Mouse (Mus musculus): ENCODE data around the gene Sarm1. TPM values are rescaled to one million over a fixed set of nuclear protein-coding genes. Genes with fewer than 3 reads are reported as not detected.

The Sarm1 gene
- polyA plus RNA-seq, 1 experiment from 2014 or later = 6.0 TPM

GRCm38 (mm10) chr11:78447168-78447567 lies 50.4 kb downstream of the Sarm1 start:
- WGBS = 82% methylated on average over 3 of the region's 3 CpGs
- DNase-seq (ENCODE audit: low spot score) = no peak
- Histone ChIP-seq H3K27ac (replicated peaks) (no peak overlapping the region), H3K9me3 (no peaks in the 10 kb centered on the region), H3K4me1 (no peaks in the 10 kb centered on the region), H3K36me3 (replicated peaks) (no peaks in the 10 kb centered on the region), H3K4me3 (no peak overlapping the region), H3K27me3 (replicated peaks; ENCODE audit: low read depth, poor library complexity, severe bottlenecking) (no peaks in the 10 kb centered on the region)

- no peaks in the 10 kb centered on the region; the same call in 1 of the 2 replicates for H3K9me3 ChIP-seq
- no peaks in the 10 kb centered on the region for H3K4me1 ChIP-seq
- H3K27ac ChIP-seq (replicated peaks) = no peak overlapping the region
- WGBS = 87% methylated on average over 5 of the region's 5 CpGs
- H3K36me3 ChIP-seq (replicated peaks) = no peaks in the 10 kb centered on the region
- no peak overlapping the region for H3K4me3 ChIP-seq
- H3K27me3 ChIP-seq (replicated peaks; ENCODE audit: low read depth, poor library complexity, severe bottlenecking) = no peaks in the 10 kb centered on the region
- DNase-seq (ENCODE audit: low spot score) = no peak
These were observed 54.4 kb downstream of the Sarm1 start for GRCm38 (mm10) chr11:78443115-78443514.

GRCm38 (mm10) chr11:78438399-78438930 lies 59.1 kb downstream of the Sarm1 start:
- Histone ChIP-seq H3K27me3 (replicated peaks; ENCODE audit: low read depth, poor library complexity, severe bottlenecking) (no peaks in the 10 kb centered on the region; the same call in 1 of the 2 replicates), H3K9me3 (no peaks in the 10 kb centered on the region; the same call in 1 of the 2 replicates), H3K36me3 (replicated peaks) (no peaks in the 10 kb centered on the region), H3K27ac (replicated peaks) (no peak overlapping the region), H3K4me3 (no peak overlapping the region), H3K4me1 (peaks cover 10% of the 10 kb centered on the region)
- WGBS = 80% methylated on average over 3 of the region's 3 CpGs
- DNase-seq (ENCODE audit: low spot score) = no peak

GRCm38 (mm10) chr11:78437182-78437581 lies 60.4 kb downstream of the Sarm1 start:
- WGBS = 90% methylated on average over 7 of the region's 7 CpGs
- H3K36me3 ChIP-seq (replicated peaks) = no peaks in the 10 kb centered on the region
- no peak overlapping the region for H3K4me3 ChIP-seq
- H3K9me3 ChIP-seq = no peaks in the 10 kb centered on the region; the same call in 1 of the 2 replicates
- H3K27ac ChIP-seq (replicated peaks) = no peak overlapping the region
- no peaks in the 10 kb centered on the region; the same call in 1 of the 2 replicates for H3K27me3 ChIP-seq (replicated peaks; ENCODE audit: low read depth, poor library complexity, severe bottlenecking)
- no peak for DNase-seq (ENCODE audit: low spot score)
- H3K4me1 ChIP-seq = peaks cover 10% of the 10 kb centered on the region

- no peaks in the 10 kb centered on the region for H3K36me3 ChIP-seq (replicated peaks)
- H3K27me3 ChIP-seq (replicated peaks; ENCODE audit: low read depth, poor library complexity, severe bottlenecking) = no peaks in the 10 kb centered on the region; the same call in 1 of the 2 replicates
- no peaks in the 10 kb centered on the region; the same call in 1 of the 2 replicates for H3K9me3 ChIP-seq
- DNase-seq (ENCODE audit: low spot score) = peak; percentile 85
- peaks cover 10% of the 10 kb centered on the region for H3K4me1 ChIP-seq
- peak overlapping the region; percentile 78 for H3K27ac ChIP-seq (replicated peaks)
- peak overlapping the region; percentile 39 for H3K4me3 ChIP-seq
- WGBS = 5% methylated on average over 19 of the region's 19 CpGs
These were observed 61.7 kb downstream of the Sarm1 start for GRCm38 (mm10) chr11:78435776-78436349.

GRCm38 (mm10) chr11:78434052-78434451 lies 63.5 kb downstream of the Sarm1 start:
- Histone ChIP-seq H3K9me3 (no peaks in the 10 kb centered on the region), H3K27ac (replicated peaks) (no peak overlapping the region), H3K27me3 (replicated peaks; ENCODE audit: low read depth, poor library complexity, severe bottlenecking) (no peaks in the 10 kb centered on the region; the same call in 1 of the 2 replicates), H3K4me1 (peaks cover 10% of the 10 kb centered on the region), H3K4me3 (no peak overlapping the region), H3K36me3 (replicated peaks) (no peaks in the 10 kb centered on the region)
- 79% methylated on average over 4 of the region's 4 CpGs for WGBS
- no peak for DNase-seq (ENCODE audit: low spot score)

GRCm38 (mm10) chr11:78431176-78431575 lies 66.4 kb downstream of the Sarm1 start:
- no peak overlapping the region for H3K4me3 ChIP-seq
- DNase-seq (ENCODE audit: low spot score) = no peak
- H3K4me1 ChIP-seq = peaks cover 8% of the 10 kb centered on the region
- WGBS = 93% methylated on average over 10 of the region's 10 CpGs
- H3K9me3 ChIP-seq = no peaks in the 10 kb centered on the region
- no peaks in the 10 kb centered on the region for H3K36me3 ChIP-seq (replicated peaks)
- no peak overlapping the region for H3K27ac ChIP-seq (replicated peaks)
- H3K27me3 ChIP-seq (replicated peaks; ENCODE audit: low read depth, poor library complexity, severe bottlenecking) = no peaks in the 10 kb centered on the region; the same call in 1 of the 2 replicates

GRCm38 (mm10) chr11:78430195-78430878 lies 67.2 kb downstream of the Sarm1 start:
- no peaks in the 10 kb centered on the region; the same call in 1 of the 2 replicates for H3K27me3 ChIP-seq (replicated peaks; ENCODE audit: low read depth, poor library complexity, severe bottlenecking)
- no peak overlapping the region for H3K27ac ChIP-seq (replicated peaks)
- H3K36me3 ChIP-seq (replicated peaks) = no peaks in the 10 kb centered on the region
- no peaks in the 10 kb centered on the region; the same call in 1 of the 2 replicates for H3K4me1 ChIP-seq
- 60% methylated on average over 11 of the region's 11 CpGs for whole genome bisulfite sequencing
- H3K4me3 ChIP-seq = no peak overlapping the region
- DNase-seq (ENCODE audit: low spot score) = no peak
- no peaks in the 10 kb centered on the region for H3K9me3 ChIP-seq

- Histone ChIP-seq H3K4me3 (no peak overlapping the region), H3K27me3 (replicated peaks; ENCODE audit: low read depth, poor library complexity, severe bottlenecking) (no peaks in the 10 kb centered on the region), H3K36me3 (replicated peaks) (no peaks in the 10 kb centered on the region), H3K9me3 (no peaks in the 10 kb centered on the region), H3K27ac (replicated peaks) (no peak overlapping the region), H3K4me1 (no peaks in the 10 kb centered on the region)
- WGBS = 82% methylated on average over 5 of the region's 5 CpGs
- DNase-seq (ENCODE audit: low spot score) = no peak
These were observed 69.2 kb downstream of the Sarm1 start for GRCm38 (mm10) chr11:78428309-78428708.

- 96% methylated on average over 6 of the region's 6 CpGs for WGBS
- H3K27ac ChIP-seq (replicated peaks) = no peak overlapping the region
- DNase-seq (ENCODE audit: low spot score) = no peak
These were observed 69.9 kb downstream of the Sarm1 start for GRCm38 (mm10) chr11:78427655-78428054.

GRCm38 (mm10) chr11:78425572-78425971 lies 72.0 kb downstream of the Sarm1 start:
- no peak for DNase-seq (ENCODE audit: low spot score)
- H3K27me3 ChIP-seq (replicated peaks; ENCODE audit: low read depth, poor library complexity, severe bottlenecking) = peaks cover 14% of the 10 kb centered on the region
- H3K4me1 ChIP-seq = peaks cover 7% of the 10 kb centered on the region
- WGBS = 88% methylated on average over 1 of the region's 1 CpGs
- H3K4me3 ChIP-seq = no peak overlapping the region
- H3K36me3 ChIP-seq (replicated peaks) = no peaks in the 10 kb centered on the region
- H3K9me3 ChIP-seq = no peaks in the 10 kb centered on the region
- no peak overlapping the region for H3K27ac ChIP-seq (replicated peaks)

More at GRCm38 (mm10) chr11:78427655-78428054, 69.9 kb downstream of the Sarm1 start:
- Histone ChIP-seq H3K9me3 (no peaks in the 10 kb centered on the region), H3K4me1 (no peaks in the 10 kb centered on the region), H3K27me3 (replicated peaks; ENCODE audit: low read depth, poor library complexity, severe bottlenecking) (no peaks in the 10 kb centered on the region), H3K36me3 (replicated peaks) (no peaks in the 10 kb centered on the region), H3K4me3 (no peak overlapping the region)

GRCm38 (mm10) chr11:78424352-78424751 lies 73.2 kb downstream of the Sarm1 start:
- no peak for DNase-seq (ENCODE audit: low spot score)
- Histone ChIP-seq H3K27me3 (replicated peaks; ENCODE audit: low read depth, poor library complexity, severe bottlenecking) (peaks cover 14% of the 10 kb centered on the region), H3K27ac (replicated peaks) (no peak overlapping the region), H3K9me3 (no peaks in the 10 kb centered on the region), H3K36me3 (replicated peaks) (no peaks in the 10 kb centered on the region), H3K4me3 (no peak overlapping the region), H3K4me1 (peaks cover 9% of the 10 kb centered on the region)
- 64% methylated on average over 2 of the region's 2 CpGs for WGBS

Measured in embryonic facial prominence, embryonic 10.5 days (tissue).